Mouse (Mus musculus) heart, adult 2 months (tissue): ENCODE data around the gene Prr3. TPM values are rescaled to one million over a fixed set of nuclear protein-coding genes. Genes with fewer than 3 reads are reported as not detected.
"Not testable (repeated sequence)": the region's sequence is repeated elsewhere in the genome, so short reads cannot be mapped to it uniquely, and the experiment has no call there.

Experiments
- DNase-seq, 2 experiments: peaks; one replicate each; pipeline ENCODE4 v3.0.0; 2021
- H3K27ac ChIP-seq: fragments of 200-600 bp; 2 replicates; pipeline ENCODE4 v1.8.1; 2022
- H3K27me3 ChIP-seq: fragments of 200-500 bp; 2 replicates; pipeline ENCODE4 v1.6.1; 2012; ENCODE audit warnings: mild to moderate bottlenecking, low read length, inconsistent platforms, mixed read lengths; ENCODE audit not compliant: control insufficient read depth, insufficient read depth
- H3K36me3 ChIP-seq: fragments of 200-500 bp; 2 replicates; pipeline ENCODE4 v1.6.1; 2012; ENCODE audit warnings: low read length, inconsistent platforms; ENCODE audit not compliant: control insufficient read depth, insufficient read depth
- H3K4me1 ChIP-seq: fragments of 200-500 bp; 2 replicates; pipeline ENCODE4 v1.6.1; 2011; ENCODE audit warnings: low read length; ENCODE audit not compliant: control insufficient read depth, insufficient read depth
- H3K4me3 ChIP-seq: fragments of 200-600 bp; 2 replicates; pipeline ENCODE4 v1.8.1; 2022
- H3K79me2 ChIP-seq: fragments of 200-500 bp; replicated peaks from 2 replicates; pipeline ENCODE4 v1.6.1; 2012; ENCODE audit warnings: mild to moderate bottlenecking, inconsistent platforms, low read length, moderate library complexity, mixed read lengths; ENCODE audit not compliant: control insufficient read depth, insufficient read depth
- H3K9ac ChIP-seq: fragments of 200-500 bp; 2 replicates; pipeline ENCODE4 v1.6.1; 2012; ENCODE audit warnings: low read depth, mild to moderate bottlenecking, control low read depth, inconsistent platforms, low read length, mixed read lengths
- CTCF ChIP-seq: fragments of 200-600 bp; IDR thresholded peaks from 2 replicates; pipeline ENCODE4 v1.8.1; 2022; ENCODE audit warnings: antibody characterized with exemption, mild to moderate bottlenecking, moderate library complexity
- EP300 ChIP-seq: fragments of 200-500 bp; IDR thresholded peaks from 2 replicates; pipeline ENCODE4 v1.6.1; 2011; ENCODE audit warnings: low read depth, low read length, control low read depth; ENCODE audit not compliant: insufficient read depth
- POLR2A ChIP-seq: fragments of 200-500 bp; IDR thresholded peaks from 2 replicates; pipeline ENCODE4 v1.6.1; 2011; ENCODE audit warnings: mild to moderate bottlenecking, low read depth, low read length, control low read depth; ENCODE audit not compliant: insufficient read depth
- WGBS: fragments of 180-500 bp; shearing (Covaris S2); methylation state at CpG from one replicate; pipeline ENCODE4 v1.1.7; 2018; 5-methylcytosine and 5-hydroxymethylcytosine counted together
- intact Hi-C: fragments of 180-260 bp; cut with DNase I; formaldehyde crosslinking; loops from one replicate; pipeline ENCODE4 v1.15.1; 2025
- polyA plus RNA-seq: library from polyadenylated mRNA; depleted of rRNA; stranded (reverse); fragments of >200 nt; gene quantifications from 2 replicates; pipeline ENCODE4 v1.2.3, GENCODE M21; 2012
- total RNA-seq, 2 experiments: library from RNA; stranded (reverse); gene quantifications; 2 replicates each; pipeline ENCODE4 v1.2.3; 2021

Gene Prr3
- total and polyA plus RNA-seq, 3 experiments = 3.9 to 7.6 (median 4.3) TPM

GRCm38 (mm10) chr17:36019519-36019918 is 39.5 kb upstream of the Prr3 start:
- peak overlapping the region; percentile 96 for H3K27ac ChIP-seq
- H3K4me3 ChIP-seq = peak overlapping the region; percentile 48

DNA sequence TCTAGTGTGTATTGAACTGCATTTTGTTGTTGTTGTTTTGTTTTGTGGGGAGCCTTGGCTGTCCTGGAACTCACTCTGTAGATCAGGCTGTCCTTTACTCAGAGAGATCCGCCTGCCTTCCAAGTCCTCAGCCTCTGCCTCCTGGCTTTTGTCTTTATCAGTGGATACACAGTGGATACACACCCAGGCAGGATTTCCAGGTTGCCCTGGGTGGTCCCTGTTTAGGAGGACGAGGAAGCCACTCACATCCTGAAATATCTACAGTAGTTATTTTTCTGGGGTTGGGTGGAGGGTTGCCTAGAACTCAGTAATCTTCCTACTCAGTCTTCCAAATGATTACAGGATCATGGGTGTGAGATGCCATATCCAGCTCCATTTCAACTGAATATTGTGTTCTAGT is 38.9 kb upstream of the Prr3 start:
- intact Hi-C loops = no loop called here
- Histone ChIP-seq H3K4me3 (peak overlapping the region; percentile 48), H3K36me3 (no peaks in the 10 kb centered on the region; the same call in 1 of the 2 replicates), H3K79me2 (no peaks in the 10 kb centered on the region), H3K4me1 (peaks cover 14% of the 10 kb centered on the region), H3K27ac (peak overlapping the region; percentile 96), H3K27me3 (no peaks in the 10 kb centered on the region), H3K9ac (no peak overlapping the region)
- peak in 1 of 2 experiments; percentile 66 for DNase-seq
- WGBS = 36% methylated on average over 2 of the region's 2 CpGs
- TF ChIP-seq EP300 (peak; percentile 90), CTCF (peak; percentile 17; the same call in 1 of the 2 replicates), POLR2A (peak; percentile 54; the same call in 1 of the 2 replicates)

More at GRCm38 (mm10) chr17:36019519-36019918, 39.5 kb upstream of the Prr3 start:
- no peaks in the 10 kb centered on the region for H3K79me2 ChIP-seq
- intact Hi-C loops = no loop called here
- H3K36me3 ChIP-seq = no peaks in the 10 kb centered on the region; the same call in 1 of the 2 replicates
- 30% methylated on average over 3 of the region's 3 CpGs for WGBS
- peaks cover 17% of the 10 kb centered on the region for H3K4me1 ChIP-seq
- H3K27me3 ChIP-seq = no peaks in the 10 kb centered on the region
- no peak for TF ChIP-seq POLR2A
- TF ChIP-seq EP300 = no peak
- TF ChIP-seq CTCF = no peak
- peak overlapping the region; percentile 66 for H3K9ac ChIP-seq
- no peak for DNase-seq

DNA sequence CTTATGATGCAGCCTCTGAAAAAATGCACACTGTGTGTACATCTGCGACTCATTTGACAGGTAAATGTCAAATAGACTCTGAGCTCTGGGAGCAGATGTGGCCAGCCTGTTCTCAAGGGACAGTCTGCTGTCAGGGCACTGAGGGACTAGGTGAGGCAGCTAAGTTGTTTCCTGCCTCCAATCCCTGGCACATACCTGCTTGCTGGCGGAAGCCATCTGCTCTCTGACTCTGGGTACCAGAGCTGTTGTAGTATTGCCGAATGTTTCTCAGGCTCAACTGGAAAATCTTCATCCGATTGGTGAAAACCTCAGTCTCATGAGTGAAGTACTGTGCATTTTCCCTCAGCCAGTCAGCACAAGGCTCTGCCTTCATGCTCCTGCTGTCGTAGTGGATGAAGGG is 37.0 kb upstream of the Prr3 start:
- no peaks in the 10 kb centered on the region for H3K36me3 ChIP-seq
- H3K4me3 ChIP-seq = no peak overlapping the region
- no peak overlapping the region for H3K9ac ChIP-seq
- DNase-seq = no peak
- TF ChIP-seq POLR2A (no peak), EP300 (no peak), CTCF (no peak)
- intact Hi-C loops = no loop called here
- H3K27me3 ChIP-seq = no peaks in the 10 kb centered on the region
- no peak overlapping the region; the same call in 1 of the 2 replicates for H3K27ac ChIP-seq
- 88% methylated on average over 5 of the region's 5 CpGs for WGBS
- no peaks in the 10 kb centered on the region for H3K79me2 ChIP-seq
- peaks cover 7% of the 10 kb centered on the region for H3K4me1 ChIP-seq

DNA sequence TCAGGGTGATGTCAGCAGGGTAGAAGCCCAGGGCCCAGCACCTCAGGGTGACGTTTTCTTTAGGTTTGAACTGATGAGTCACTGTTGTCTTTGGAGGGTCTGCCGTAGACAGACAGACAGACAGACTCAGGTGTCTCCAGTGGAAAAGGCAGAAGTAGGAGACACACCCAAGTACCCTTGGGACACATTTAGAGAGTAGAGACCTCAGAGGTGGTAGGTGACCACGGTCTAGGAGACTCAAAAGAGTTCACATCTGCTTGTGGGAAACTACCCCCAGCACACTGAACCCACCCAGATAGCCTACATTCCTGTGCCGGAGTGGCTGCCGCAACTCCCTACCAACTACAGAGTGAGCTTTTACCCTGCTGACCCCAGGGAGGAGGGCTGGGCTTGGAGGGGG is 34.9 kb upstream of the Prr3 start:
- H3K9ac ChIP-seq = no peak overlapping the region
- H3K36me3 ChIP-seq = no peaks in the 10 kb centered on the region
- peaks cover 3% of the 10 kb centered on the region for H3K4me1 ChIP-seq
- H3K27ac ChIP-seq = no peak overlapping the region
- H3K27me3 ChIP-seq = no peaks in the 10 kb centered on the region
- intact Hi-C loops = no loop called here
- WGBS = 93% methylated on average over 5 of the region's 5 CpGs
- DNase-seq = no peak
- no peaks in the 10 kb centered on the region for H3K79me2 ChIP-seq
- TF ChIP-seq POLR2A = no peak
- TF ChIP-seq EP300 = no peak
- TF ChIP-seq CTCF = no peak
- H3K4me3 ChIP-seq = no peak overlapping the region

- H3K4me1 ChIP-seq, H3K36me3 ChIP-seq, H3K4me3 ChIP-seq, DNase-seq, H3K27me3 ChIP-seq, H3K27ac ChIP-seq, H3K79me2 ChIP-seq, H3K9ac ChIP-seq, intact Hi-C loops: not testable (repeated sequence)
- 93% methylated on average over 7 of the region's 7 CpGs for WGBS
These were observed 24.4 kb upstream of the Prr3 start for GRCm38 (mm10) chr17:36004409-36004808.

DNA sequence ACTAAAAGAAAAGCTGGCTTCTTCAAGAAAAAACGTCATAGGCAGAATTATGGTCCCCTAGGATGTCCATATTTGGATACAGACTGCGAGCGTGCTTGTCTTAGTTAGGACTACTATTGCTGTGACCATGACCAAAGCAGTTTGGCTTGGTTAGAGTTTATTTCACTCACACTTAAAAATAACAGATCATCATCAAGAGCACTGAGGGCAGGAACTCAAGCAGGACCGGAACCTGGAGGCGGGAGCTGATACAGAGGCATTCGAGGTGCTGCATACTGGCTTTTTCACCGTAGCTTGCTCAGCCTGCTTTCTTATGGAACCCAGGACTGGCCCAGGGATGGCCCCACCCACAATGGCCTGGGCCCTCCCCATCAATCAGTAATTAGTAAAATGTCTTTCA is 23.3 kb upstream of the Prr3 start:
- WGBS = 91% methylated on average over 7 of the region's 7 CpGs
- TF ChIP-seq CTCF = no peak
- TF ChIP-seq EP300 = no peak
- TF ChIP-seq POLR2A = no peak

More for the DNA sequence above, 23.3 kb upstream of the Prr3 start:
- Histone ChIP-seq H3K4me1 (peaks cover 4% of the 10 kb centered on the region), H3K4me3 (no peak overlapping the region), H3K36me3 (no peaks in the 10 kb centered on the region), H3K27ac (no peak overlapping the region), H3K79me2 (peaks cover 6% of the 10 kb centered on the region), H3K27me3 (no peaks in the 10 kb centered on the region), H3K9ac (no peak overlapping the region)
- DNase-seq = no peak
- intact Hi-C loops = no loop called here
